ENCODE assay signal across 7 mouse cellular contexts in genomic region chr1:33663163-33663562, GRCm38 (mm10). TPM values are rescaled to one million over a fixed set of nuclear protein-coding genes. Genes with fewer than 3 reads are reported as not detected.
DNase-seq lines count a peak whose midpoint lies in the region; ATAC-seq and TF ChIP-seq lines count a peak whose summit lies in the region.

No protein-coding gene starts in this region.

- no peak overlapping the region for H3K27ac ChIP-seq in intestine, postnatal 0 days (ENCODE audit: low read depth, low read length)
- no peak overlapping the region for H3K27ac ChIP-seq in intestine, embryonic 15.5 days

- peak; percentile 69 for TF ChIP-seq CTCF in intestine, postnatal 0 days (IDR thresholded peaks at IDR 0.05; ENCODE audit: low read depth)

- H3K27me3 ChIP-seq in intestine, postnatal 0 days (replicated peaks; ENCODE audit: control insufficient read depth, insufficient read depth, low read length) = no peaks in the 10 kb centered on the region
- H3K27me3 ChIP-seq in intestine, embryonic 15.5 days (replicated peaks) = no peaks in the 10 kb centered on the region

- H3K9ac ChIP-seq in intestine, postnatal 0 days (ENCODE audit: low read depth, low read length) = no peak overlapping the region
- no peak overlapping the region for H3K9ac ChIP-seq in intestine, embryonic 15.5 days

- peak; percentile 70 for DNase-seq in 3T3-L1 (ENCODE audit: low read depth, low spot score)
- DNase-seq in CD4-positive, CD25-positive, alpha-beta regulatory T cell, adult 2 months (ENCODE audit: low read depth, low spot score) = peak; percentile 72
- peak; percentile 41 for DNase-seq in embryo, embryonic 11 days
- no peak for DNase-seq in urinary bladder, postnatal 25 days (ENCODE audit: low spot score)
- DNase-seq in ovary, adult 18-20 months (ENCODE audit: low spot score) = no peak

- H3K36me3 ChIP-seq in intestine, postnatal 0 days (ENCODE audit: control insufficient read depth, insufficient read depth) = peaks cover 33% of the 10 kb centered on the region
- H3K36me3 ChIP-seq in intestine, embryonic 15.5 days = peaks cover 10% of the 10 kb centered on the region

- no peak overlapping the region for H3K4me3 ChIP-seq in intestine, postnatal 0 days (ENCODE audit: low read depth, low read length)
- no peak overlapping the region for H3K4me3 ChIP-seq in intestine, embryonic 15.5 days (replicated peaks)

- no peak for ATAC-seq in intestine, postnatal 0 days
- ATAC-seq in intestine, embryonic 15.5 days = no peak

- H3K9me3 ChIP-seq in intestine, postnatal 0 days (ENCODE audit: control insufficient read depth) = no peaks in the 10 kb centered on the region
- no peaks in the 10 kb centered on the region for H3K9me3 ChIP-seq in intestine, embryonic 15.5 days

- H3K4me1 ChIP-seq in intestine, postnatal 0 days (replicated peaks; ENCODE audit: control insufficient read depth, insufficient read depth, low read length) = no peaks in the 10 kb centered on the region
- no peaks in the 10 kb centered on the region for H3K4me1 ChIP-seq in intestine, embryonic 15.5 days (replicated peaks)

- H3K4me2 ChIP-seq in intestine, postnatal 0 days (replicated peaks; ENCODE audit: low read depth) = no peak overlapping the region
- no peak overlapping the region for H3K4me2 ChIP-seq in intestine, embryonic 15.5 days (replicated peaks)

RNA-seq across cellular contexts. Expression of gene Prim2, which starts 6.4 kb away (rescaled TPM):
- 8.4 and 8.8 TPM in 2 replicates for polyA plus RNA-seq in intestine, postnatal 0 days (2015; fragmentation: Nextera tagmentation; extraction: Ambion mirVana)
- polyA plus RNA-seq in intestine, embryonic 15.5 days (2015; fragmentation: Nextera tagmentation; extraction: Ambion mirVana) = 29.7 and 30.8 TPM in 2 replicates

RNA-seq across cellular contexts. Expression of gene Rab23, which starts 56.5 kb away (rescaled TPM):
- polyA plus RNA-seq in intestine, postnatal 0 days (2015; fragmentation: Nextera tagmentation; extraction: Ambion mirVana) = 9.7 and 11.5 TPM in 2 replicates
- 18.1 and 19.1 TPM in 2 replicates for polyA plus RNA-seq in intestine, embryonic 15.5 days (2015; fragmentation: Nextera tagmentation; extraction: Ambion mirVana)

Comparison
In these comparisons a context has a peak if more than half of its experiments do, and no peak if none do; other contexts are left out.
1. DNase-seq: peak in 3T3-L1 (single experiment), CD4-positive, CD25-positive, alpha-beta regulatory T cell, adult 2 months (single experiment) and embryo, embryonic 11 days (single experiment); none in urinary bladder, postnatal 25 days (single experiment) and ovary, adult 18-20 months (single experiment).